Mouse (Mus musculus) cerebellum, adult 9-10 months (tissue): ENCODE data around the gene Ndufs5.
A peak's percentile ranks its signal among the peaks of the same experiment; 100 is the strongest.

Experiments used
- DNase-seq: peaks from one replicate; pipeline ENCODE4 v3.0.0; 2022

Gene Ndufs5

GRCm38 (mm10) chr4:123687025-123687781, 30.8 kb downstream of the Ndufs5 start:
- peak; percentile 79 for DNase-seq

- peak; percentile 74 for DNase-seq
These were observed 31.5 kb downstream of the Ndufs5 start for GRCm38 (mm10) chr4:123686368-123687024.

- DNase-seq, result peak; percentile 92
These were observed 32.3 kb downstream of the Ndufs5 start for GRCm38 (mm10) chr4:123685506-123686242.

GRCm38 (mm10) chr4:123685046-123685445, 33.0 kb downstream of the Ndufs5 start:
- no peak for DNase-seq

GRCm38 (mm10) chr4:123684260-123684659, 33.7 kb downstream of the Ndufs5 start, which contains the start of gene Macf1:
Gene Macf1 (minus strand): TSS chr4:123684360.
- peak; percentile 46 for DNase-seq

- peak; percentile 60 for DNase-seq
These were observed 35.7 kb downstream of the Ndufs5 start for GRCm38 (mm10) chr4:123682291-123682690.

GRCm38 (mm10) chr4:123680962-123681361, 37.0 kb downstream of the Ndufs5 start:
- DNase-seq, result no peak

- DNase-seq, result peak; percentile 82
These were observed 40.8 kb downstream of the Ndufs5 start for GRCm38 (mm10) chr4:123677060-123677804.

- no peak for DNase-seq
These were observed 47.4 kb downstream of the Ndufs5 start for GRCm38 (mm10) chr4:123670598-123670997.

- DNase-seq, result no peak
These were observed 48.3 kb downstream of the Ndufs5 start for GRCm38 (mm10) chr4:123669696-123670095.

- DNase-seq, result peak; percentile 90
These were observed 50.6 kb downstream of the Ndufs5 start for GRCm38 (mm10) chr4:123667260-123667867.

- no peak for DNase-seq
These were observed 51.5 kb downstream of the Ndufs5 start for GRCm38 (mm10) chr4:123666517-123666916.

GRCm38 (mm10) chr4:123665681-123666278, 52.2 kb downstream of the Ndufs5 start:
- DNase-seq, result no peak

- no peak for DNase-seq
These were observed 52.9 kb downstream of the Ndufs5 start for GRCm38 (mm10) chr4:123664951-123665661.

GRCm38 (mm10) chr4:123664021-123664950, 53.7 kb downstream of the Ndufs5 start:
- peak; percentile 50 for DNase-seq

- DNase-seq, result no peak
These were observed 54.4 kb downstream of the Ndufs5 start for GRCm38 (mm10) chr4:123663688-123663965.

GRCm38 (mm10) chr4:123662914-123663687, 54.9 kb downstream of the Ndufs5 start:
- DNase-seq, result peak; percentile 27
